Mouse (Mus musculus): ENCODE data around the gene Tmem267.
"Not testable (repeated sequence)": the region's sequence is repeated elsewhere in the genome, so short reads cannot be mapped to it uniquely, and the experiment has no call there.

Gene Tmem267

DNA sequence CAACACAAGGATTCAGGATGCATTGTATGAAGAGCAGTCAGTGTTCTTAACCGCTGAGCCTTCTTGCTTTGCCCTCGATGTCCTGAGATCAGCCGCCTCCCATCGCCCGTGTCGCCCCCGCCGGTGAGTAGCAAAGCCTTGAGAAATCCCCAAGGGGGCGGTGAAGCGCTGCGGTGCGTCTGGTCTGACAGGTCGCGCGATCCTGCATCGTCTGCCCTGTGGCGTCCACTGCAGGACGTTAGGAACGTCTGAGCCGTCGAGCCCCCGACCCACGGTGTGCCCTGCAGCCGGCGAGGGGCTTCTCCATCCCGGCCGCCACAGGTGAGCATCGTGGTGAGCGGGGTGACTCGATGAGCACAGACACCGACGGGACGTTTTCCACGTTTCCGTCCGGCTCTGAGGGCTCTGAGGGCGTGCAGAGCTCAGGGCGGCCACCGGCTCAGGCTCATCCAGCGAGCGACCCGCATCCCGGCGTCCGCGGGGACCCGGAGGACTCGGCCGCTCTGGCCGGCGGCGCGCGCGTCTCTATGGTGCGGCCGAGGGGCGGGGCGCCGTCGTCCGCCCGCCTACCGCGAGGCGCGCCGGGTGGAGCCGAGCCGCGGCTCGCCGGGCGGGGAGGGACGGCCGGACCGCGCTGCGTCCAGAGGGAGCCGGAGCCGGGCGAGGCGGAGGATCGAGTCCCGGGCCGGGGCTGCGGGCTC, at the start of gene Tmem267, which contains the start of gene 3110070M22Rik:
Gene Tmem267 (plus strand): TSS at position 160 of the 701 bp plus-strand sequence.
Gene 3110070M22Rik (minus strand): TSS at position 504 of the 701 bp plus-strand sequence.
- peak; percentile 86 for DNase-seq

- DNase-seq = no peak
These were observed 45.6 kb upstream of the Tmem267 start for GRCm38 (mm10) chr13:119442244-119442643.

- DNase-seq = no peak
These were observed 34.3 kb upstream of the Tmem267 start for GRCm38 (mm10) chr13:119453563-119453962.

- DNase-seq = no peak
These were observed 32.8 kb upstream of the Tmem267 start for GRCm38 (mm10) chr13:119455082-119455481.

DNA sequence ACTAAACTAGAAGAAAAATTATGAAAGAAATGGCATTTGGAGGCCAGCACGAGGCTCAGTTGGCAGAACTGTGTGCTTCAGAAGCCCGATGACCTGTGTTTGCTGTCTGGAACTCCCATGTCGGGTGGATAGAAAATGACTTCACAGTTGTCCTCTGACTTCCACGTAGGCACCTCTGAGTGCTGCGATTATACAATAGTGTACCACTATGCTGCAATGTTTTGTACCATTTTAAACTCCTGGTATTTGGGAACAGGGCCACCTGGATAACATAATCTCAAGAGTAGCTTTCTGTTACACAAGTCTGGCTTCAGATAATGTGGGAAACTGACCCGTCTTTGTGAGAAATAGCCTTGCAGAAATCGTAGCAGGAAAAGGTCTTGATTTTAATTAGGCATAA, 31.5 kb upstream of the Tmem267 start:
- DNase-seq = no peak

GRCm38 (mm10) chr13:119461900-119462595, 25.8 kb upstream of the Tmem267 start:
- DNase-seq = no peak

DNA sequence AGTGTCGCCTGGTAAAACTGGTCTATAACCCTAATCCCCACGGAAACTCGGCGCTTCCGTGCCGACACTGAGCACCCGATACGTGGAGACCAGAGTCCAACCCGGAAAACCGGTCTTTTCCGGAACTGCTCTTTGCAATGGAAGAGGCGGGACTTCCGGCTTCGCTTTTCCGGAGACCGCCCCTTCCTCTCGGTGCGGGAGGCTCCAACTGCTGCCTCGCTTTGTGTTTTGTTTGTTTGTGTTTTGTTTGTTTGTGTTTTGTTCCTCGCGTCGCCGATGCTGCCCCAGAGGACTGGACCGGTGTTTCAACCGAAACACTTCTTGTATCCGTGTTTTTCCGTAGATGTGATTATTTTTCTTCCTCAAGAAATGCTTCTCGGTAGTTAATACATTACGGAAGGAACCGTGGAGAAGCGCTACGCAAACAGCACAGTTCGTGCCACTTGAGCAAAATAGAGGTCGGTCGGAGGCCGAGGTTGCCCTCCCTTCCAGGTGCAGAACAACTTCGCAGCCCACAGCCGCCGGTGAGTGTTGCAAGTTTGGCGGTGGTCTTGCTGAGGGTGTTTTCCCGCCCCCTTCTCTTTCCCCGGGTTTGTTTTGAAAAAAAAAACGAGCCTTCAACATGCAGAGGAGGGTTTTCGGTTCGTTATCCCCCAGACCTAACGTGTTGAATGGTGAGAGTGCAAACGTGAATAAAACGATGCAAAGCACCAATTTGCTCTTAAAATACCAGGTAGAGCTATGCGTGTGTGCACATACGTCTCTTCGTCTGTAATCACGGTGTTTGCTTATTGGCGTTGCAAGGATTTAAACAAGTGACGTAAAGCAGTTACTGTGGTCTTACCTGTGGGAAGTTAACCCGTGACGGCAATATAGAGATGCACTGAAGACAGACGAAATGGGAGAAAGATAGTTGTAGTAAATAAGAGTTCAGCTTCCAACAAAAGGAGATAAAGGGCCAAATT, 25.0 kb upstream of the Tmem267 start, which contains the start of gene 4833420G17Rik:
Gene 4833420G17Rik (plus strand): TSS at position 173 of the 965 bp plus-strand sequence.
- peak; percentile 82 for DNase-seq

- DNase-seq = no peak
These were observed 11.2 kb upstream of the Tmem267 start for GRCm38 (mm10) chr13:119476631-119477030.

DNA sequence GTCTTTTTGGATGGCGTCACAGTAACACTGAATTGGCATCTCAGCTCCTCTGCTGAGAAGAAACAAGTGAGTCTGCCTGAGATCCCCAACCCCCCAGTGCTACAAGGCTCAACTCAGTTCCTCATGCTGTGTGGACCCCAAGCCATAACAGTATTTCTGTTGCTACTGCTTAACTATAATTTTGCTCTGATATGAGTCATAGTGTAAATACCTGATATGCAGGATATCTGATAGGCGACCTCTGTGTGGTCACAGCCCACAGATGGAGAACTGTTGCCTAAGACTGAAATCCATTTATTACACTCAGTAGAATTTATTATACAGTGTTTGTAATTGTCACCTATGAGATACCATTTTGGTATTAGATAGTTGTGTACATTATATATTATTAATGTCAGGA, 10.1 kb upstream of the Tmem267 start:
- no peak for DNase-seq

DNA sequence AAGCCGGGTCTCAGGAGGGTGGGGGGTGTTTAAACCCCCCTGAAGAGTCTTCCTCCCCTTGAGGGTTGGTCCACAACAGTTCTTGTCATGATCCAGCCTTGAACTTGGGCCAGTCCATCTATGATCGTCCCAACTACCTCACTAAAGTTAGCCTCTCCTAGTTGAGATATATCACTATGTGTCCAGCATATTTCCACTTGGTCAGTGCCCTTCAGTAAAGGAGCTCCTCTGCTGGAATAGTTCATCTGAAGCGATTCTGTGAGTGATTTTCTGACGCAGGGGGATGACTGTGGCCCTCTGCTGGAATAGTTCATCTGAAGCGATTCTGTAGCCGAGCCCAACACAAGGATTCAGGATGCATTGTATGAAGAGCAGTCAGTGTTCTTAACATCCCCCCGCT, 485 bp upstream of the Tmem267 start:
- no peak for DNase-seq

- not testable (repeated sequence) for DNase-seq
These were observed 4.2 kb downstream of the Tmem267 start for GRCm38 (mm10) chr13:119492083-119492482.

- DNase-seq = not testable (repeated sequence)
These were observed 7.1 kb downstream of the Tmem267 start for GRCm38 (mm10) chr13:119494938-119495337.

DNA sequence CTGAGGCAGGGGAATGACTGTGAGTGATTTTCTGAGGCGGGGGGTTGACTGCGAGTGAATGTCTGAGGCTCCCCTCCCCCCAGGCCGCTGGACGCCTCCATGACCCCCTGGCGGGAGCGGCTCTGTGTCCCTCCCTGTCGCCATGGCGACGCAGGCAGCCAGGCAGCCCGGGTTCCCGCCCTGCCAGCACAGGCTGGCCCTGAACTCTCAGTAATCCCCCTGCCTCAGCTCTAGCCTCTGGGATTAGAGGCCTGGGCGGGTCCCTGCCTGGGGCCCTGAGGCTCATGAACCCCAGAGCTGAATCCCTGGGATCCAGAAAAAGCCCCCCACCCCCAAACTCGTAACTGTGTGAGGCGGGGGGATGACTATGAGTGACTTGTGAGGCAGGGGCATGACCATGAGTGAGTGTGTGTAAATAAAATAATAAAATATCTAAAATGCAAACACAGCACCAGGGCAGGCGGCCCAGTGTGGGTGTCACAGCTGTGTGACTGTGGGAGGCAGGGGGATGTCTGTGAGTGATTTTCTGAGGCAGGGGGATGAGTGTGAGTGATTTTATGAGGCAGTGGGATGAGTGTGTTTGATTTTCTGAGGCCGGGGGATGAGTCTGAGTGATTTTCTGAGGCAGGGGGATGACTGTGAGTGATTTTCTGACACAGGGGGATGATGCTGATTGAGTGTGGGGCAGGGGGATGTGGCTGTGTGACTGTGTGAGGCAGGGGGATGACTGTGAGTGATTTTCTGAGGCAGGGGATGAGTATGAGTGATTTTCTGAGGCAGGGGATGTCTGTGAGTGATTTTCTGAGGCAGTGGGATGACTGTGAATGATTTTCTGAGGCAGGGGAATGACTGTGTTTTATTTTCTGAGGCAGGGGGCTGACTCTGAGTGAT, 108.7 kb downstream of the Tmem267 start:
- not testable (repeated sequence) for DNase-seq

DNA sequence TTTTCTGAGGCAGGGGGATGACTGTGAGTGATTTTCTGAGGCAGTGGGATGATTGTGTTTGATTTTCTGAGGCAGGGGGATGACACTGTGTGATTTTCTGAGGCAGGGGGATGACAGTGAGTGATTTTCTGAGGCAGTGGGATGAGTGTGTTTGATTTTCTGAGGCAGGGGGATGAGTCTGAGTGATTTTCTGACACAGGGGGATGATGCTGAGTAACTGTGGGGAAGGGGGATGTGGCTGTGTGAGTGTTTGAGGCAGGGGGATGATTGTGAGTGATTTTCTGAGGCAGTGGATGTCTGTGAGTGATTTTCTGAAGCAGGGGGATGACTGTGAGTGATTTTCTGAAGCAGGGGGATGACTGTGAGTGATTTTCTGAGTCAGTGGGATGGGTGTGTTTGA, 110.6 kb downstream of the Tmem267 start:
- not testable (repeated sequence) for DNase-seq

- not testable (repeated sequence) for DNase-seq
These were observed 111.2 kb downstream of the Tmem267 start for GRCm38 (mm10) chr13:119599066-119599465.

DNA sequence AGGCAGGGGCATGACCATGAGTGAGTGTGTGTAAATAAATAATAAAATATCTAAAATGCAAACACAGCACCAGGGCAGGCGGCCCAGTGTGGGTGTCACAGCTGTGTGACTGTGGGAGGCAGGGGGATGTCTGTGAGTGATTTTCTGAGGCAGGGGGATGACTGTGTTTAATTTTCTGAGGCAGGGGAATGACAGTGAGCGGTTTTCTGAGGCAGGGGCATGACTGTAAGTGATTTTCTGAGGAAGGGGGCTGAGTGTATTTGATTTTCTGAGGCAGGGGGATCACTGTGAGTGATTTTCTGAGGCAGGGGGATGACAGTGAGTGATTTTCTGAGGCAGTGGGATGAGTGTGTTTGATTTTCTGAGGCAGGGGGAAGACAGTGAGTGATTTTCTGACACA, 111.7 kb downstream of the Tmem267 start:
- not testable (repeated sequence) for DNase-seq

- peak; percentile 32 for DNase-seq
These were observed 112.3 kb downstream of the Tmem267 start for GRCm38 (mm10) chr13:119600166-119600565.

DNA sequence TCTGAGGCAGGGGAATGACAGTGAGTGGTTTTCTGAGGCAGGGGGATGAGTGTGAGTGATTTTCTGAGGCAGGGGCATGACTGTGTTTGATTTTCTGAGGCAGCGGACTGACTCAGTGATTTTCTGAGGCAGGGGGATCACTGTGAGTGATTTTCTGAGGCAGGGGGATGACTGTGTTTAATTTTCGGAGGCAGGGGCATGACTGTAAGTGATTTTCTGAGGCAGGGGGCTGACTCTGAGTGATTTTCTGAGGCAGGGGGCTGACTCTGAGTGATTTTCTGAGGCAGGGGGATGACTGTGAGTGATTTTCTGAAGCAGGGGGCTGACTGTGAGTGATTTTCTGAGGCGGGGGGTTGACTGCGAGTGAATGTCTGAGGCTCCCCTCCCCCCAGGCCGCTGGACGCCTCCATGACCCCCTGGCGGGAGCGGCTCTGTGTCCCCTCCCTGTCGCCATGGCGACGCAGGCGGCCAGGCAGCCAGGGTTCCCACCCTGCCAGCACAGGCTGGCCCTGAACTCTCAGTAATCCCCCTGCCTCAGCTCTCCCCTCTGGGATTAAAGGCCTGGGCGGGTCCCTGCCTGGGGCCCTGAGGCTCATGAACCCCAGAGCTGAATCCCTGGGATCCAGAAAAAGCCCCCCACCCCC, 115.0 kb downstream of the Tmem267 start:
- DNase-seq = peak; percentile 54

GRCm38 (mm10) chr13:119603890-119604289, 116.1 kb downstream of the Tmem267 start:
- DNase-seq = not testable (repeated sequence)

- DNase-seq = not testable (repeated sequence)
These were observed 116.5 kb downstream of the Tmem267 start for GRCm38 (mm10) chr13:119604322-119604721.

GRCm38 (mm10) chr13:119618841-119619240, 131.0 kb downstream of the Tmem267 start:
- DNase-seq = no peak

Data from right cerebral cortex, postnatal 4 days (tissue).